Mouse (Mus musculus) midbrain, embryonic 12.5 days (tissue): Measurements from ENCODE around the gene Pip4k2b. TPM values are rescaled to one million over a fixed set of nuclear protein-coding genes. Genes with fewer than 3 reads are reported as not detected.
"Not testable (repeated sequence)": the region's sequence is repeated elsewhere in the genome, so short reads cannot be mapped to it uniquely, and the experiment has no call there.

Experiments used
- ATAC-seq: fragments of 200-750 bp; cut with Nextera tagmentation; 2 replicates; pipeline ENCODE4 v1.8.0; 2017; ENCODE audit warnings: low read depth, moderate TSS enrichment, moderate library complexity; ENCODE audit not compliant: low FRiP score
- H3K27ac ChIP-seq: fragments of 300-500 bp; sonication (generic); replicated peaks from 2 replicates; pipeline ENCODE4 v1.5.1; 2016; ENCODE audit warnings: mild to moderate bottlenecking
- H3K27me3 ChIP-seq: fragments of 300-500 bp; sonication (generic); 2 replicates; pipeline ENCODE4 v1.6.1; 2016; ENCODE audit warnings: mild to moderate bottlenecking
- H3K36me3 ChIP-seq: fragments of 300-500 bp; sonication (generic); 2 replicates; pipeline ENCODE4 v1.6.1; 2016
- H3K4me1 ChIP-seq: fragments of 300-500 bp; sonication (generic); 2 replicates; pipeline ENCODE4 v1.6.1; 2016
- H3K4me2 ChIP-seq: fragments of 300-500 bp; sonication (generic); replicated peaks from 2 replicates; pipeline ENCODE4 v1.6.1; 2016; ENCODE audit warnings: mild to moderate bottlenecking, moderate library complexity
- H3K4me3 ChIP-seq: fragments of 300-500 bp; sonication (generic); 2 replicates; pipeline ENCODE4 v1.5.1; 2016; ENCODE audit warnings: mild to moderate bottlenecking
- H3K9ac ChIP-seq: fragments of 300-500 bp; sonication (generic); replicated peaks from 2 replicates; pipeline ENCODE4 v1.6.1; 2016; ENCODE audit warnings: mild to moderate bottlenecking, moderate library complexity
- H3K9me3 ChIP-seq: fragments of 300-500 bp; sonication (generic); 2 replicates; pipeline ENCODE4 v1.6.1; 2016; ENCODE audit warnings: mild to moderate bottlenecking
- WGBS: fragments of 180-500 bp; shearing (Covaris S2); methylation state at CpG from one replicate; pipeline ENCODE4 v1.1.7; 2016; 5-methylcytosine and 5-hydroxymethylcytosine counted together
- polyA plus RNA-seq: library from polyadenylated mRNA; unstranded; fragments of >200 nt; fragmentation: Nextera tagmentation; extraction: Ambion mirVana; gene quantifications from 2 replicates; pipeline ENCODE4 v1.2.1, GENCODE M21; 2016

The Pip4k2b gene
- polyA plus RNA-seq = 2.7 and 3.3 TPM in 2 replicates

DNA sequence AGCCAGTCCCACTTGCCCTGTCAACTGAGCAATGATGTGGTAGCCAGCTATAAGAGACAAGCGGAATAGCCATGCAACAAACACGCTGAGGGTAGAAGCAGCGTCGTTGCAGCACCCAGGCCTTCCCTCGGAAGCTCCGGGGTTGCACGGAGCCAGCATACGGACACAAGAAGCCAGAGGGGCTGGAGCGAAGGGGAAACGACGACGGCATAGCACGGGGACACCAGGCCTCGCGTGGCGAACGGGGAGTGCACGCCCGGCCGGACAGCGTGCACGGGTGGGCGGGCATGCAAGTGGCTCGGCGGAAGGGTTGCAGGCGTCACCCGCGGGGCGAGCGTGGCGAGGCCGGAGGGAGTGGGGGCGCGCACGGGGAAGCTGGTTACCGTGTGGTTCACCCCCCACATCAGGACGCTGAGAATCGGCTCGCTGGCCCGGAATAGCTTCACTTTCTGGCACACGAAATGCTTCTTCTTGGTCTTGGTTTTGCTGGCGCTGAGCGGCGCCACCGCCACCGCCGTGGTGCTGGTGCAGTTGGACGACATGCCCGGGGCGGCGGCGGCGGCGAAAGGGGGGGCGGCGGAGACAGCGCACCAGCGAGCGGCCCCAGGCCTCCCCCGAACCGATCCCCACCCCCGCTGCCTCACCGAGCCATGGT lies at the start of gene Pip4k2b:
TSS of gene Pip4k2b (minus strand) at position 642 of the 655 bp plus-strand sequence.
- WGBS = 2% methylated on average over 55 of the region's 63 CpGs
- ATAC-seq = peak; percentile 44
- H3K4me1 ChIP-seq = peaks cover 24% of the 10 kb centered on the region
- no peaks in the 10 kb centered on the region for H3K9me3 ChIP-seq
- peak within 1 kb of the TSS; percentile 85 for H3K4me3 ChIP-seq
- peak within 1 kb of the TSS; percentile 90 for H3K27ac ChIP-seq
- peak within 1 kb of the TSS; percentile 87 for H3K9ac ChIP-seq
- peak within 1 kb of the TSS; percentile 84 for H3K4me2 ChIP-seq
- no peaks in the 10 kb centered on the region for H3K27me3 ChIP-seq
- peaks cover 31% of the 10 kb centered on the region for H3K36me3 ChIP-seq

GRCm38 (mm10) chr11:97793165-97793564 lies 48.7 kb upstream of the Pip4k2b start:
- Histone ChIP-seq H3K4me1 (no peaks in the 10 kb centered on the region), H3K27ac (no peak overlapping the region), H3K9me3 (no peaks in the 10 kb centered on the region), H3K4me3 (no peak overlapping the region), H3K9ac (no peak overlapping the region), H3K36me3 (no peaks in the 10 kb centered on the region), H3K27me3 (no peaks in the 10 kb centered on the region), H3K4me2 (no peak overlapping the region)
- ATAC-seq = no peak
- WGBS = 18% methylated on average over 2 of the region's 2 CpGs

DNA sequence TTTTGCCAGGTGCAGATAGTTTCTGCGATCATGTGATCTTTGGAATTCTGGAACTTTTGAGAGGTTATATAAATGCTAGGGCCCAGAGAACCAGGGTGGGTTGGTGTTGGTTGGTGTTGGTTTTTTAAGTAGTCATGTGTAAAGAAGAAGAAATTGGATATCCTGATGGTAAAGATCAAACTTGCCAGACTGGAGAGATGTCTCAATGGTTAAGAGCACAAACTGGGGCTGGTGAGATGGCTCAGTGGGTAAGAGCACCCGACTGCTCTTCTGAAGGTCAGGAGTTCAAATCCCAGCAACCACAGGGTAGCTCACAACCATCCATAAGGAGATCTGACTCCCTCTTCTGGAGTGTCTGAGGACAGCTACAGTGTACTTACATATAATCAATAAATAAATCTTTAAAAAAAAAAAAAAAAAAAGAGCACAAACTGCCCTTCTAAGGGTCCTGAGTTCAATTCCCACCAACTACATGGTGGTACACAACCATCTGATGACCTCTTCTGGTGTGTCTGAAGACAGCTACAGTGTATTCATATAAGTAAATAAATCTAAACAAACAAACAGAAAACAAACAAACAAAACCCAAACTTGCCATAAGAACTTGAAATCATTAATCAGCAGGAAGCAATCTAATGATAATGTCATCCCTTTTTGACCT lies 46.4 kb upstream of the Pip4k2b start:
- not testable (repeated sequence) for H3K27me3 ChIP-seq, H3K27ac ChIP-seq

GRCm38 (mm10) chr11:97789727-97790126 lies 45.2 kb upstream of the Pip4k2b start:
- H3K27ac ChIP-seq = no peak overlapping the region
- H3K36me3 ChIP-seq = no peaks in the 10 kb centered on the region
- no peak overlapping the region for H3K4me2 ChIP-seq
- H3K4me3 ChIP-seq = no peak overlapping the region
- no peak overlapping the region for H3K9ac ChIP-seq
- no peaks in the 10 kb centered on the region for H3K9me3 ChIP-seq
- WGBS = 87% methylated on average over 5 of the region's 5 CpGs
- H3K4me1 ChIP-seq = no peaks in the 10 kb centered on the region
- no peaks in the 10 kb centered on the region for H3K27me3 ChIP-seq
- no peak for ATAC-seq

More for the DNA sequence above, 46.4 kb upstream of the Pip4k2b start:
- not testable (repeated sequence) for ATAC-seq, H3K9ac ChIP-seq, H3K4me3 ChIP-seq, H3K36me3 ChIP-seq, H3K4me1 ChIP-seq, H3K4me2 ChIP-seq, H3K9me3 ChIP-seq
- WGBS = 86% methylated on average over 2 of the region's 2 CpGs

- H3K27me3 ChIP-seq = no peaks in the 10 kb centered on the region
- 85% methylated on average over 3 of the region's 3 CpGs for WGBS
- ATAC-seq = no peak
- peaks cover 4% of the 10 kb centered on the region; the same call in 1 of the 2 replicates for H3K4me1 ChIP-seq
- no peaks in the 10 kb centered on the region for H3K36me3 ChIP-seq
- no peak overlapping the region for H3K9ac ChIP-seq
- H3K9me3 ChIP-seq = no peaks in the 10 kb centered on the region
- no peak overlapping the region for H3K4me2 ChIP-seq
- no peak overlapping the region for H3K27ac ChIP-seq
- H3K4me3 ChIP-seq = no peak overlapping the region
These were observed 43.5 kb upstream of the Pip4k2b start for GRCm38 (mm10) chr11:97787961-97788360.

DNA sequence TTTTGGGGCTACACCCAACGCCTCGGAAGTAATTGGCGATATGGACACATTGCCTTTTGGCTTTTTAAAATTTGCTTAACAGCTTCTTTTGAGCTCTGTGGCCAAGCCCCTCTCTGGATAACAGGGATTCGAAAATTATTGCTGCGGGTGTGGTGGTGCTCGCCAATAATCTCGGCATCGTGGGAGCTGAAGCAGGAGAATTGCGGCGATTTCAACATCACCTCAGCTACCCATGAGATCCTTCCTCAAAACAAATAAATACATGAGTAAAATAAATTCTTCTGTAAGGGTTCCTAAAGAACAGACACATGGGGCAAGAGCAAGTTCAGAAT lies 38.0 kb upstream of the Pip4k2b start:
- peaks cover 24% of the 10 kb centered on the region for H3K4me1 ChIP-seq
- H3K9me3 ChIP-seq = no peaks in the 10 kb centered on the region
- H3K4me3 ChIP-seq = peak overlapping the region; percentile 91
- H3K36me3 ChIP-seq = peaks cover 33% of the 10 kb centered on the region
- H3K27me3 ChIP-seq = no peaks in the 10 kb centered on the region
- ATAC-seq = no peak
- peak overlapping the region; percentile 68 for H3K9ac ChIP-seq
- peak overlapping the region; percentile 94 for H3K27ac ChIP-seq
- H3K4me2 ChIP-seq = peak overlapping the region; percentile 84
- under 1% methylated on average over 10 of the region's 10 CpGs for WGBS

DNA sequence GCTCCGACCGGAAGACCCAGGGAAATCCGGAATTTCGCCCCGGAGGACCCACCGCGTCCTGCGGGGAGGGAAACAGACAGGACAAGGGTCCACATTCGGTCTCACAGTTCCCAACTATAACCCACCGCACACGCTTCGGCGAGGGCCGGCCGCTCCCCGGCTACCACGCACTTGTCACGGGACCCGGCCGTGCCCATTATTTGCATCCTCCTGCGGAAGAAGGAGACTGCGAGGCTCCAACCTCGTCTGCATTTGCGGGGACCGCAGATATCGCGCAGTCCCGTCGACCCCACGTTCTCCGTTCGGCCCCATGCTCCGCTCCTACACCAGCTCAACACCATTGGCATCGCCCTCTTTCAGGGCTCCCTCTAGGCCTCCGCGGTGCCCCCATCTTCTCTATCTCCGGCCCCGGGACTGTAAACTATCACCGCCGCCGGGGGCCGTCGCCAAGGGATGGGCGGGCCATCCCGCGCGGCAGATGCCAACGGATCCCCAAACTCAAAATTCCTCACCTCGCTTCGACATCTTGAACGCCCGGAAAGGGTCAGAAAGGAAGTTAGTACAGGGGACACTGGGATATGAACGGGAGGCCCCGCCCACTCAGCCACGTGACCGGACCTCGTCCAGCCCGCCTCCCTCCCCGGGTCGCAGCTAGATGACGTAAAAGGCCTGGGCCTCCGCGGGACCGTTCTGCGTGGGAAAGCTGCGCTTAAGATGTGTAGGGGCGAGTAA lies 37.5 kb upstream of the Pip4k2b start, which contains the start of gene Rpl23:
TSS of gene Rpl23 (minus strand) at position 606 of the 732 bp plus-strand sequence.
- Histone ChIP-seq H3K4me1 (peaks cover 24% of the 10 kb centered on the region), H3K27me3 (no peaks in the 10 kb centered on the region), H3K27ac (peak within 1 kb of the TSS; percentile 94), H3K9ac (peak within 1 kb of the TSS; percentile 93), H3K4me2 (peak within 1 kb of the TSS; percentile 84), H3K9me3 (no peaks in the 10 kb centered on the region), H3K4me3 (peak within 1 kb of the TSS; percentile 91), H3K36me3 (peaks cover 39% of the 10 kb centered on the region)
- under 1% methylated on average over 67 of the region's 67 CpGs for WGBS
- peak; percentile 95 for ATAC-seq

DNA sequence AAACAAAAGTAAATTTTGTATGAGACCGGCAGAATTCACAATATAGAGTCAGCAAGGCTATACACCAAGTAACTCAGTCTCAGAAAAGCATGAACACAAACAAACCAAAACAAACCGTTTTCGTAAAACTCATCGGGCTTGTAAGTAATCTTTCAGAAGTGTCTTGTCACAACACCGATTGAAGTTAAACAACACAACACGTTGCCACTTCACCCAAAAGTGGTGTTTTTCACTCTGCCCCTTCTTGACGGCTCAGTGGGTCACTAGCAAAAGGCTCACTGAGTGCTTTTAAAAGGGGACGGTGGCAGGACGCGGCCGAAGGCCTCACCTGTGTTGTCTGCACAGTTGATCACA lies 37.0 kb upstream of the Pip4k2b start:
- Histone ChIP-seq H3K4me3 (peak overlapping the region; percentile 91), H3K27me3 (no peaks in the 10 kb centered on the region), H3K9ac (peak overlapping the region; percentile 93), H3K27ac (peak overlapping the region; percentile 94), H3K36me3 (peaks cover 44% of the 10 kb centered on the region), H3K9me3 (no peaks in the 10 kb centered on the region), H3K4me1 (peaks cover 24% of the 10 kb centered on the region), H3K4me2 (peak overlapping the region; percentile 84)
- no peak for ATAC-seq
- 2% methylated on average over 11 of the region's 11 CpGs for WGBS

GRCm38 (mm10) chr11:97779968-97780701 lies 35.6 kb upstream of the Pip4k2b start:
- Histone ChIP-seq H3K4me2 (peak overlapping the region; percentile 84), H3K4me1 (peaks cover 24% of the 10 kb centered on the region), H3K9ac (peak overlapping the region; percentile 93), H3K9me3 (no peaks in the 10 kb centered on the region), H3K36me3 (peaks cover 52% of the 10 kb centered on the region), H3K4me3 (0 out of 2 replicates have a peak overlapping the region, but pooled peaks have one; percentile 91), H3K27me3 (no peaks in the 10 kb centered on the region), H3K27ac (no peak overlapping the region)
- ATAC-seq = no peak
- 81% methylated on average over 2 of the region's 2 CpGs for WGBS

DNA sequence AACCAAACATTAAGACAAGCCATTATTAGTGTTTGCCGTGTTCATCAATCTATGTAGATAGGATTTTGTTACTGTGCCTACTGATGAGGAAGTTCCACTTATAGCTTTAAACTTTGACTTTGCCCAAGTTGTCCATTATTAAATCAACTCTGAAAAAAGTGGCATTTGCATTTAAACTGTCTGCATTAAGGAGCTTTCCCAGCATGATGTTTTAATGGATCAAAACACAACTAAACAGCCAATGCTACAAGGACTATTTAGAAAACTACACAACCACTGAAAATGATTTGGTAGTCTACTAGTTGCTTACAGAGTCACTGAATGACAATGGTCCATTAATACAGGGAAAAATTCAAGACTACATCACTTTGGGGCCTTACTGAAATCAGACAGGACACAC lies 34.4 kb upstream of the Pip4k2b start:
- no peak for ATAC-seq
- peaks cover 56% of the 10 kb centered on the region for H3K36me3 ChIP-seq
- no peak overlapping the region for H3K4me3 ChIP-seq

GRCm38 (mm10) chr11:97777129-97777529 lies 32.6 kb upstream of the Pip4k2b start:
- no peaks in the 10 kb centered on the region for H3K9me3 ChIP-seq
- H3K4me1 ChIP-seq = peaks cover 17% of the 10 kb centered on the region
- no peak overlapping the region for H3K4me3 ChIP-seq
- 48% methylated on average over 2 of the region's 2 CpGs for WGBS
- H3K4me2 ChIP-seq = no peak overlapping the region
- H3K27me3 ChIP-seq = no peaks in the 10 kb centered on the region
- H3K36me3 ChIP-seq = peaks cover 56% of the 10 kb centered on the region
- no peak overlapping the region for H3K9ac ChIP-seq
- no peak overlapping the region for H3K27ac ChIP-seq
- ATAC-seq = no peak

More for the DNA sequence above, 34.4 kb upstream of the Pip4k2b start:
- H3K4me2 ChIP-seq = no peak overlapping the region
- WGBS = 88% methylated on average over 1 of the region's 1 CpGs
- no peaks in the 10 kb centered on the region for H3K27me3 ChIP-seq
- H3K4me1 ChIP-seq = peaks cover 24% of the 10 kb centered on the region
- H3K27ac ChIP-seq = no peak overlapping the region
- no peaks in the 10 kb centered on the region for H3K9me3 ChIP-seq
- no peak overlapping the region for H3K9ac ChIP-seq
